Mouse (Mus musculus) stomach, embryonic 14.5 days (tissue): ENCODE measurements at regions not wholly inside any gene's neighbourhood (a gene's known extent, or its start where the extent isn't known, plus 50 kb on each side); places are given as distances from the start of the nearest gene placed in this dataset.

Experiments used
- ATAC-seq: fragments of 200-750 bp; cut with Nextera tagmentation; 2 replicates; pipeline ENCODE4 v1.8.0; 2017; ENCODE audit warnings: low read depth, moderate TSS enrichment; ENCODE audit not compliant: insufficient number of reproducible peaks, insufficient read depth, low FRiP score
- H3K27ac ChIP-seq: fragments of 300-500 bp; sonication (generic); 2 replicates; pipeline ENCODE4 v1.5.1; 2014; ENCODE audit warnings: mild to moderate bottlenecking, low read length, moderate library complexity, mixed read lengths
- H3K27me3 ChIP-seq: fragments of 300-500 bp; sonication (generic); 2 replicates; pipeline ENCODE4 v1.6.1; 2014; ENCODE audit warnings: low read length, control low read depth, mixed read lengths; ENCODE audit not compliant: control insufficient read depth, insufficient read depth
- H3K36me3 ChIP-seq: fragments of 300-500 bp; sonication (generic); 2 replicates; pipeline ENCODE4 v1.6.1; 2014; ENCODE audit warnings: mild to moderate bottlenecking, control low read depth, low read length, moderate library complexity, mixed read lengths; ENCODE audit not compliant: control insufficient read depth, insufficient read depth
- H3K4me1 ChIP-seq: fragments of 300-500 bp; sonication (generic); 2 replicates; pipeline ENCODE4 v1.6.1; 2014; ENCODE audit warnings: low read length, control low read depth, mixed read lengths; ENCODE audit not compliant: control insufficient read depth, insufficient read depth
- H3K4me2 ChIP-seq: fragments of 300-500 bp; sonication (generic); replicated peaks from 2 replicates; pipeline ENCODE4 v1.6.1; 2014; ENCODE audit warnings: low read depth, low read length, control low read depth
- H3K4me3 ChIP-seq: fragments of 300-500 bp; sonication (generic); 2 replicates; pipeline ENCODE4 v1.5.1; 2014; ENCODE audit warnings: low read depth, low read length, control low read depth
- H3K9ac ChIP-seq: fragments of 300-500 bp; sonication (generic); replicated peaks from 2 replicates; pipeline ENCODE4 v1.6.1; 2014; ENCODE audit warnings: low read depth, mild to moderate bottlenecking, control low read depth, low read length, moderate library complexity, mixed read lengths
- H3K9me3 ChIP-seq: fragments of 300-500 bp; sonication (generic); 2 replicates; pipeline ENCODE4 v1.6.1; 2016; ENCODE audit warnings: low read depth, low read length, control low read depth; ENCODE audit not compliant: control insufficient read depth
- WGBS: fragments of 180-500 bp; shearing (Covaris S2); extraction: QIAGEN DNeasy Blood & Tissue Kit; methylation state at CpG from one replicate; pipeline ENCODE4 v1.1.7; 2014; 5-methylcytosine and 5-hydroxymethylcytosine counted together

DNA sequence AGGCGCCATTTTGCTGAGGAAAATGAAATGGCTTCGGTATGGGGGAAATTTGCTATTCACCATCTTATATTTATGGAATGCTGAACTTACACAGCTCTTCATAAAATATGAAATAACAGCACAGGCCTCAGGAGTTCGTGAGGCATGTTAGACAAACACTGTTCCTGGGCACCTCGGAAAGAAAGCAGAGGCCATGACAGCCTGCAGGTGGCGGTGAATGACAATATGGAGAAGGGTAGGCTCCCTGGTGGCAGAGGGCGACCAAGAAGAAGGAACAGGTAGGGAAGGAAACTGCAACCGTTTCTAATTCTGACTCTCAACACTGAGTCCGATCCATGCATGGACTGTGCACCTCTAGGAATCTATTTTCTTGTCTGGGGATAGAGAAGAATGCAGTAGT is 553.6 kb upstream of the Tmpo start:
- Histone ChIP-seq H3K27me3 (no peaks in the 10 kb centered on the region), H3K9me3 (no peaks in the 10 kb centered on the region), H3K4me3 (no peak overlapping the region), H3K36me3 (no peaks in the 10 kb centered on the region), H3K27ac (no peak overlapping the region), H3K4me2 (no peak overlapping the region), H3K9ac (no peak overlapping the region), H3K4me1 (no peaks in the 10 kb centered on the region)
- 76% methylated on average over 8 of the region's 8 CpGs for WGBS
- no peak for ATAC-seq

DNA sequence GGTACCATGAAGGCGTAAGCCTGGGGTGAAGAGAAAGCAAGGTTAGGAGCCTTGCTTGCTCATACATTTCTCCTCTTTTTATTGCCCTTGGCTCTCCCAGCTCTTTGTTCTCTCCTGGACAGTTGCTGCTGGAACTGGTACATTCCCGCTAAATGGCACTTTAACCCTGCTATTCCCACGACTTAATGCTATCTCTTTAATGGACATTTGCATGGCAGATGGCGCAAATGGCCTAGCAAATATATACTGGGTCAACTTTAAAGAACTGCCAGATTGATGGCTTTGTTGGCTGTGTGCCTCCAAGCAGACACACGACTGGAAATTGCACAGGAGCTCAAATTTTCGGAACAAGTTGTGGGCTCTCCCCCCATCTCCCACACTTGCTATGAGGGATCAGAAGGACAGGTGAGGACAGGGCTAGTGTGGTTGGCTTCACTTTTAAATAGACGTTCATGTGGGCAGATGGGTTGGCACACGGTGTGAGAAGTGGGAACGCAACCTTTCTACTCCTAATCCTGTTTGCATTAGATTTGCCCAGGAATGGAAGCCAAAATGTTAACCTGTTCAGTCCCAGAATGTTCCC is 551.0 kb upstream of the Tmpo start:
- H3K36me3 ChIP-seq: no peaks in the 10 kb centered on the region
- H3K4me2 ChIP-seq: no peak overlapping the region

DNA sequence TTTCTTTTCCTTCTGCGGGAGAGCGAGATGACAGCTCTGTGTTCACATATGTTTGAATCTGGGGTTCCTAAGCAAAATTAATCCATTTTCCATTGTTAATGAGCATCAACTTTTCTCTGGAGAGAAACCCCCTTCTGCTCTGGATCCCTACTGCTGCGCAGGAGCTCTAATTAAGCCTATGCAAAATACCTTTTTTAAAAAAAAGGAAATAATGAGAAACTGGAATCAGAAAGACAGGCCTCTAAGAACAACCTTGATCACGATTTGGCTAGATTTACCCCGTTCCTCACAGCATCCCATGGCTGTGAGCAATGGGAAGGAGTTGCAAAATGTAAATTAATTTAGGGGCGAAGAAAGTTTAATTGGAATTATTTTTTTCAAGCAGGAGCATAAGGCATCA is 548.9 kb upstream of the Tmpo start:
- ATAC-seq: no peak
- Histone ChIP-seq H3K4me2 (no peak overlapping the region), H3K9ac (no peak overlapping the region)

More for the DNA sequence above, 551.0 kb upstream of the Tmpo start:
- H3K9me3 ChIP-seq: no peaks in the 10 kb centered on the region
- ATAC-seq: no peak
- H3K27ac ChIP-seq: no peak overlapping the region
- H3K9ac ChIP-seq: no peak overlapping the region
- H3K27me3 ChIP-seq: no peaks in the 10 kb centered on the region
- H3K4me1 ChIP-seq: no peaks in the 10 kb centered on the region
- WGBS: 51% methylated on average over 9 of the region's 9 CpGs
- no peak overlapping the region for H3K4me3 ChIP-seq

DNA sequence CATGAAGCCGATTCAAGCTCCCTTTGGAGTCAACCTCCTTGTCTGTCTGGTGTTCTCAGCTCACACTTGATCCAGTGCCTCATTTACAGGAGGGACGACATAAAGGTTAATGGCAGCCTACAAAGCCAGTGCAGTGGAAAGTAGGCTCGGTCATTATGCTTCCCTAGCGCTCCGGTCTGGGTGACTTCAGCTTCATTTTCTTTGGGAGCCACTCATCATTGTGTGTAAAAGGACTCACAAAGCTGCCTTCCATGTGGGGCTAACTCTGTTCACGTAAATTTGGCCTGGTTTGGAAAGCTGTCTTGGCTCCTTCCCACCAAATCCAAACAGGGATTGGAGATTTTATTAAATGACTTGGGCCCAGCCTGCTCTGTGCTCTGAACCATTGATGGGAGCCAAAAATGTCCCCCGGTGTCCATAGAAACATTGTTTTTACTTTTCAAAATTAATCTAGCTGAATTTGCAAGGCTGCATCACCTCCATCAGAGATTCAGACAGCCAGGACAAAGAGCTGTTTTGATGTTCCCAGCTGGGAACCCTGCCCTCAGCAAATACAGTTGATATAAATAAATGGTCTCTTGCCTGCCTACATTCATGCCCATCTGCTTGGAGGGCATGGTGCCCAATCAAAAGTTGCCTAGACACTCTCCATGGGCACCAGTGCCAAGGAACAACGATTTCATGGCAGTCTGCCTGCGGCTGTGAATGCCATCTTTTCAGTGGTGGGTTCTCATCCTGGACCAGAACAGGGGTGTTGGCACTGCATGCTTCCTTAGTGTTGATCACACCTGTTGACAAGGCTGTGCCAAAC is 538.7 kb upstream of the Tmpo start:
- Histone ChIP-seq H3K27ac (no peak overlapping the region), H3K27me3 (no peaks in the 10 kb centered on the region), H3K9me3 (no peaks in the 10 kb centered on the region), H3K36me3 (no peaks in the 10 kb centered on the region), H3K9ac (no peak overlapping the region), H3K4me2 (no peak overlapping the region), H3K4me1 (no peaks in the 10 kb centered on the region), H3K4me3 (no peak overlapping the region)
- no peak for ATAC-seq
- 81% methylated on average over 9 of the region's 9 CpGs for WGBS

More for the DNA sequence above, 548.9 kb upstream of the Tmpo start:
- Histone ChIP-seq H3K27me3 (no peaks in the 10 kb centered on the region), H3K4me1 (no peaks in the 10 kb centered on the region), H3K36me3 (no peaks in the 10 kb centered on the region), H3K27ac (no peak overlapping the region), H3K9me3 (no peaks in the 10 kb centered on the region), H3K4me3 (no peak overlapping the region)
- 90% methylated on average over 6 of the region's 6 CpGs for WGBS

DNA sequence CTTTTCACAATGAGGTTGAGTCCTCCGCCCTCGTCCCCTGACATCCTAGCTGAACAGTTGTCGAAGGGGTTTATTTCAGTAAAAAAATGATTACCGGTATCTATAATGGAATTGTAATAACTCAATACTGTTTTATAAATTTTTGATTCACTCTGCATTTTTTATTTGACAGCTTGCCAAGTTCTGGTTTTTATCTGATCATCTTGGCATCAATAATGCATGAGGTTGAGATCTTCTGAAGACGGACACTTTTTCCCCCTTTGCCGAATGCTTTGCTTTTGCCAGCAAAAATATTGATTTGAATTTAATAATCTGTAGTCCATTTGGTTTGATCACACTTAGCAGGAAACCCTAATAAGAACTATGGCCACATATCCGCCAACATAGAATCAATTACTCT is 535.5 kb upstream of the Tmpo start:
- WGBS: 84% methylated on average over 7 of the region's 7 CpGs
- ATAC-seq: no peak

DNA sequence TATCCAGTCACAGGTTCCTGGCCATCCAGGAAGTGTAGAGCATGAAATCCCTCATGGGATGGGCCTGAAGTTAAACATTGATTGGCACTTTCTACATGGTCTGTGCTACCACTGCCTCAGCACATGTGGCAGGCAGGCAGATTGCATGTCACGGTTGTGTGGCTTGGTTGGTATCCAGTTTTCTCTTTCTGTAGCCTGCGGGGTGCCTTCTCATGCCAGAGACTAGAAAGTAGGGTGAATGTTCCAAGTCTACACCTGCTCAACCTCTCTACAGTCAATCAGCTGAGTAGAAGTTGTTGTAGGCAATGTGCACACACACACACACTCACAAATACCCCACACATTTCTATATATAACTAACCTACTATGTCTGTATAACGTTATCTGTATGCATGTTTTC is 533.5 kb upstream of the Tmpo start:
- Histone ChIP-seq H3K4me1 (no peaks in the 10 kb centered on the region), H3K4me2 (no peak overlapping the region), H3K27ac (no peak overlapping the region), H3K9me3 (no peaks in the 10 kb centered on the region), H3K36me3 (no peaks in the 10 kb centered on the region), H3K27me3 (no peaks in the 10 kb centered on the region), H3K9ac (no peak overlapping the region), H3K4me3 (no peak overlapping the region)
- 85% methylated on average over 3 of the region's 3 CpGs for WGBS
- no peak for ATAC-seq

More for the DNA sequence above, 535.5 kb upstream of the Tmpo start:
- Histone ChIP-seq H3K36me3 (no peaks in the 10 kb centered on the region), H3K9ac (no peak overlapping the region), H3K9me3 (no peaks in the 10 kb centered on the region), H3K4me1 (no peaks in the 10 kb centered on the region), H3K4me2 (no peak overlapping the region), H3K4me3 (no peak overlapping the region), H3K27me3 (no peaks in the 10 kb centered on the region), H3K27ac (no peak overlapping the region)

DNA sequence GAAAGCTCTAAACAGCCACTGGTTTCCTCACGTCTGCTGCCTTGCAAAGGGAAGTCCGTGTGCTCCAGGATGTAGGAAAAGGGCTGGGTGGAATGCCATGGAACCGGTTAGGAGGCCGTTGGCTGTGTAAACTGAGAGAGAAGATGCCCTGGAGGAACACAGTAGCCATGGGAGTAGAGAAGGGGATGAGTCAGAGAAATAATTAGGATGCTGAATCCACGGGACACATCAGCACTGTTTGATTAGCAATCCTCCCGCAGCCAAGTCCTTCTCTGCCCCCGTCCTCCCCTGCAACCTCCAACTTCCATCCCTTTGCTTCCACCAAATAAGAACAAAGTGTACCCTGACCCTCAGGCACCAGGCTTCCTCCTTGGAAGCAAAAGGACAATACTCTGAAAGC is 532.4 kb upstream of the Tmpo start:
- Histone ChIP-seq H3K27ac (no peak overlapping the region), H3K4me1 (no peaks in the 10 kb centered on the region), H3K9ac (no peak overlapping the region), H3K4me3 (no peak overlapping the region), H3K9me3 (no peaks in the 10 kb centered on the region), H3K27me3 (no peaks in the 10 kb centered on the region), H3K4me2 (no peak overlapping the region), H3K36me3 (no peaks in the 10 kb centered on the region)
- ATAC-seq: no peak
- 57% methylated on average over 7 of the region's 7 CpGs for WGBS

DNA sequence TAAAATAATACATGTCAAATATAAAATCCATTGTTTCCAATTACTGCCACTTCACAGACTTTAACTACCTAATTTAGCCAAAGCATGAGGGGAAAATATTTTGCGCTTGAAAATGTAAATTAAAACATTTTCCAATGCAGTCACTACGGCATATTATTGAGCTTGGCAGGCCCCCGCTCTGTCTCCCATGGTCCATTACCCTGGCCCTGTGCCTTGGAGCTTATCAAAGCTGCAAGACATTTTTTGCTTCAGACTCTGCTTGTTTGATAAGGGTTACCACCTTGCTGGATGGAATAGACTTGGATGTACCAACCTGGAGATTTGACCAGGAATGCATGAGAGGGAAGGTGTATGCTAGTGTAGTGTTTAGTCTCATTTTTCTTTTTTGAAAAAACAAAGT is 525.7 kb upstream of the Tmpo start:
- H3K36me3 ChIP-seq: no peaks in the 10 kb centered on the region
- no peaks in the 10 kb centered on the region for H3K9me3 ChIP-seq
- H3K4me1 ChIP-seq: no peaks in the 10 kb centered on the region
- no peak overlapping the region for H3K27ac ChIP-seq
- no peak overlapping the region for H3K9ac ChIP-seq
- H3K27me3 ChIP-seq: no peaks in the 10 kb centered on the region
- ATAC-seq: no peak
- no peak overlapping the region for H3K4me2 ChIP-seq
- 94% methylated on average over 3 of the region's 3 CpGs for WGBS
- H3K4me3 ChIP-seq: no peak overlapping the region

DNA sequence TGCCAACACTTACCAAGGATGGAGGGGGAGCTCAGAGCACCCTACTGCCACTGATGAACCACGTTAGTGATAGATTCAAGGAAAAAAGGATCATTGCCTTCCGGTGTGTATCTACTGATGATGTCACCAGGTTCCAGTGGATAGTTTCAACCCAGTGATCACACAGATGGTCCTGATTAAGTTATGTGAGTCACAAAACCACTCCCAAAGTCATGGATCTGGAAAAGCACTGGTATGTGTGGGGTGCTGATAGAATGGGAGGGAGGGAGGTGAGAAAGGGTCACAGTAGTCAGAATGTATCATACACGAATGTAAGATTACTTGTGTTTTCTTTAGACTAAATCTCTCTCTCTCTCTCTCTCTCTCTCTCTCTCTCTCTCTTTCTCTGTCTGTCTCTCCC is 523.6 kb upstream of the Tmpo start:
- no peak overlapping the region for H3K4me2 ChIP-seq
- 56% methylated on average over 3 of the region's 3 CpGs for WGBS
- no peak overlapping the region for H3K9ac ChIP-seq
- no peak for ATAC-seq
- no peaks in the 10 kb centered on the region for H3K36me3 ChIP-seq
- H3K4me1 ChIP-seq: no peaks in the 10 kb centered on the region
- no peak overlapping the region for H3K27ac ChIP-seq
- no peak overlapping the region for H3K4me3 ChIP-seq
- no peaks in the 10 kb centered on the region for H3K9me3 ChIP-seq
- H3K27me3 ChIP-seq: no peaks in the 10 kb centered on the region
